Mouse (Mus musculus) brain, embryonic 18.5 days (tissue): Measurements from ENCODE around the gene Hpcal4.
"Not testable (repeated sequence)": the region's sequence is repeated elsewhere in the genome, so short reads cannot be mapped to it uniquely, and the experiment has no call there.

Experiments used
- DNase-seq: peaks from one replicate; pipeline ENCODE4 v3.0.0-alpha.2; 2012; ENCODE audit warnings: low read depth, low spot score

Hpcal4 gene

DNA sequence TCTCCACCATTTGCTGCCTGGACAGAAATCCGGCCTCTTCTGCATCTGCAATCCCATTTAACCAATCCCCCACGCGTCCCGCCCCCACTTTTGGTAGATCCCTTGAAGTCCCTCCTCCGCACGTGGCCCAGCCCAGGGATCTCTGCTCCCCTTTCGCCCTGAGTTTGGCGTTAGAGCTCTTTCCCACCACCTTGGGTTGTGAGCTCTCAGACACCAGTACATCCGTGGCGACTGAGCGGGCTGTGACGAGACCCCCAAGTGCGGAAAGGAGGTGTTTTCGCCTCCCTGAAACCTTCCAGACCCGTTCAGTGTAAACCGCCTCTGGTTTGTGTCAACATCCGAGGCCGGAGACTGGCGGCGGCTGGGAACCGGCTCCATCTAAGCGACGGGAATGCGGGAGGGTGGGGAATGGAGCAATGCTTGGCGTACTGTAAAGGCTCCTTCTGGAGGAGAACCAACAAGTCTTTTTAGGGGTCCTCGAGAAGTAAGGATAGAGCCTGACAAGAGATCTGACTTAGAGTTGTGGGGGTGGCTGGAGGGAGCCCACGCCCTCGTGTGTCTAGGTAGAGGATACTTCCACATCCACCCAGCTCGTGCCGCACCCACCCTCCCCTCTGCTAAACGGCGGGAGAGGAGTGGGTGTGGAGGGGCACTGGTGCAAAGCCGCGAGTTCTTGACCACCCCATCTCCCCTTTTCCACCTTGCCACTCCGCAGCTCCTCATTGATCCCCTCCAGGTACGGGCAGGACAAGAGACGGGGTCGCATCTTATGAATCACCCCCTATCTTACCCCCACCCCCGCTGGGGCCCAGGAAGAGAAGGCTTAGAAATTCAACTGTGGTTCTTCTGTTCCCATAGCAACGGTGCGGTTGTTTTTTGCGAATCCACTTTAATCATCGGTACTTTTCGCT lies at the start of gene Hpcal4:
TSS of gene Hpcal4 (plus strand) at position 900 of the 911 bp plus-strand sequence.
- peak; percentile 32 for DNase-seq

DNA sequence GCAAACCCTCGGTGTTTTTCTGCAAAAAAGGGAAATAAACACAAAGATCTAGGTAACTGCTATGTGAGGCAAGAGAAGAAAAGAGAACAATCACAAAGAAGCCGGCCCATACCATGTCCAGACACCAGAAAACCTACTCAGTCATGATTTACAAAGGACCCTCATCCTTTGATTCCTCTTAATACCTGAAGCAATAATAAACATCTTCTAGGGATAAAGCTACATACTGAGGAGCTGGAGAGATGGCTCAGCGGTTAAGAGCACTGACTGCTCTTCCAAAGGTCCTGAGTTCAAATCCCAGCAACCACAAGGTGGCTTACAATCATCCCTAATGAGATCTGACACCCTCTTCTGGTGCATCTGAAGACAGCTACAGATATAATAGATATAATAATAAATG lies 45.5 kb upstream of the Hpcal4 start:
- DNase-seq = no peak

DNA sequence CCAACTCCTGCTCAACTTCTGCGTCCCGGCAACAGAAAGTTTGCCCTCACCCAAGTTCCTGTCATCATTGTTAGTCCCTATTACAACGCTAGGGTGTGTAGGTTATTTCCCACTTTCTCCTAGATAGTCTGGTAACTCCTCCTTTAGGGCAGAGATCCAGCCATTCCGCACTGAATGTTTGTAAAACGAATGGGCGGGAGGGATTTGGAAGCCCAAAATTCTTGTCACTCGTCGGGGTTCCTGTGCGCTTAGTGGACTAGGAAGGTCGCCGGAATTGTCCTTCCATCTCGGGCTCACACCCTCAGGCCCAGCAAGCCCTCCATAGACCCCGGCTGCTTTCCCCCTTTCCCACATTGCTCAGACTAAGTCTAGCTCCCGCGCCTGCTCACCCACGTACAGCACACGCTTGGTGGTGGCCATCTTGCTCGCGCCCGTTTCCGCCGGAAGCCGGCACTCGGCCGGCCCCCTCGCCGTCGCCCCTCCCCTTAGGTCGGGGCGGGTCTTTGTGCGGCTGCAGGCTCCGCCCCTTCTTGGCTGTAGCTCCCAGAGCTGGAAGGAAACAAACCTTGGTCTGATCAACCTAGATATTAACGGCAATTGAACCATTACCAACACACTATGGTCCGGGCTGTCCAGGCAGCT lies 43.4 kb upstream of the Hpcal4 start, which contains the start of gene Ppie:
TSS of gene Ppie (minus strand) at position 439 of the 642 bp plus-strand sequence.
- peak; percentile 66 for DNase-seq

DNA sequence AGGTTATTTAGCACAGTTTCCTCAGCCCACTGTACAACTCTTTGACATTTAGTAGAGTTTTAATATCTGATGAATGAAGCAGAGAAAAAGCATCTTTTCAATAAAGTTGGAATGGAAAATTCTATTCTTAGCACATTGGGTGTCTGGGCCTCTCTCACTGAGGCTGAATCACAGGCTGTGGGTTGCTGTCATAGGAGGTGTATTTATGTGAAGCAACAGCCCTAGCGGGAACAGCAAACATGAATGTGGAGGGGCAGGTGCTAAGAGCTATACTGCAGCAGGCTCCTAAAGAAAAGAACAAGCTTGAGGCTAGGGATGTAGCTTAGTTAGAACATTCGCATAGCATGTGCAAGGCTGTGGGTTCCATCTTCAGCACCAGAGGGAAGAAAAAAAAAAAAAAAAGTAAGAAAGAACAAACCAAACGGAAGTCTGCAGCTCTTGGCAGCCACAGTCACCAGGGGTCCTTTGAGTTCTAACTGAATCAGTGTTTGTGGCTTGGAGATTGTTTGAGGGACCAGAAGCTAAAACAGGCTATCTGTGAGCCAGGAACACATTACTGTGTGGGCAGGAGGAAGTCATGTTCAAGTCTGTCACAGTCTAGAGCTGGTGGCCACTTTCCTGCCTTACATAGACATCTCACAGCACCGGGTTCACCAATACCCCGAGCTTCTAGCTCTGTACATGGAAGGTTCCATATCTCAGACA lies 35.4 kb upstream of the Hpcal4 start:
- no peak for DNase-seq

DNA sequence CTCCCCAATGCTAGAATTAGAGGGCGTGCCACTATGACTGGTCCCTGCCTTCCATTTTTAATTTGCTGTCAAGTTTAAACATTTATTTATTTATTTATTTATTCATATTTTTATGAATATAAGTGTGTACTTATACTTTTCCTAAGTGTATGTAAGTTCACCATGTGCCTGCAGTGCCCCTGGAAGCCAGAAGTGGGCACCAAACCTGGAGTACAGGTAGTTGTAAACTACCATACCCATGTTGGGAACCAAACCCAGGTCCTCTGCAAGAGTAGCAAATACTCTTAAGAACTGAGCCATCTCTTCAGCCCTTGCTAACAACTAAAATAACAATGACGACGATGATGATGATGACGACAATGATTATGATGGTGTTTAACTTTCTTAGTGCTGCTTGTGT lies 31.0 kb upstream of the Hpcal4 start:
- DNase-seq = no peak

DNA sequence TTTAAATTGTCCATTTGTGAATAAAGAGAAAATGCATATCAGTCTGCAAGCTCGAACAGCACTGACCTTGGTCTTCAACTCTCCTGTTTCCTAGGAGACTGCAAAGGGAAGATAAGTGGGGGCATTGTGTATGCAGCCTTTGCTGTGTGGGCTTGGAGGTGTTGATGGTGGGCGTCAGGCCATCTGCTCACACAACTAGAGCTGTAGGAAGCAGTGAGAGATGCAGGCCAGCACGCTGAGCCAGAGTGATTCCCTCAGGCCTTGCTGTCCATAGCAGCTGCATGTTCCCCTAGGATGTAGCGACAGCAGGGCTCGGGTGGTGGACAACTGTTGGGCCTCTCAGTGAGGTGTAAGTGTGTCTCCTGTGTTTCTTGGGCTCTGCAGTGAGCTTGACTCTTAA lies 30.1 kb upstream of the Hpcal4 start:
- no peak for DNase-seq

DNA sequence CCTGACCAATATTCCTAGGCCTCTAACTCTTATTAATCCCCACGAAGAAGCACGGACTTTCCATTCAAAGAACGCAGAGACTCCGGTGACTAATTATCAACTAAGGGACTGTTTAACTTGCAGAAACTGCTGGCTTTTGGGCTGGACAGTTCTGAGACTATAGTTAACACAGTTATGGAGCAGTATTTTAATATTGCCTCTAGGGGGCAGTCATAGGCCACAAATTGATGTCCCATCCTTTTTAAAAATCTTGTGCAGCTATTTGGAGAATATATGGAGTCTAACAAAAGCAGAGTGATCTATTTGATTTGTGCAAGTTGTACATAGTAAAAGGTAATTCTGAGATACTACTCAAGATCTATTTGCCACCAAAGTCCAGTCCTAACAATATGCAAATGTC lies 28.0 kb upstream of the Hpcal4 start:
- DNase-seq = peak; percentile 30

DNA sequence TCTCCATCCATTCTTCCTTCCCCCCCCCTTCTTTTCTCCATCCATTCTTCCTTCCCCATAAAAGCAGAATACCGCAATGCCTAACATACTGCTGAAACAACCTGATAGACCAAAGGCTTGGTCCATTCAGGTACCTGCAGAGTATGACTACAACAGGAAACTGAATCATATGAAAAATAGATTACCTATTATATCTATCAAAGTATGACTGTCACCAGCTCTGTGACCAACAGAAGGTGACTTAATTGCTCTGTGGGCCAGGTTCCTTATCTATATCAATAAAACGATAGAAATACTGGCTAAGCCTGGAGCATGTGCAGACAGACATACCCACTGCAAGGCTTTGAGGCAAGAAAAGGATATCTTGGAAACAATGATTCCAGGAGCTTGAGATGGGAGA lies 27.6 kb upstream of the Hpcal4 start:
- DNase-seq = no peak

DNA sequence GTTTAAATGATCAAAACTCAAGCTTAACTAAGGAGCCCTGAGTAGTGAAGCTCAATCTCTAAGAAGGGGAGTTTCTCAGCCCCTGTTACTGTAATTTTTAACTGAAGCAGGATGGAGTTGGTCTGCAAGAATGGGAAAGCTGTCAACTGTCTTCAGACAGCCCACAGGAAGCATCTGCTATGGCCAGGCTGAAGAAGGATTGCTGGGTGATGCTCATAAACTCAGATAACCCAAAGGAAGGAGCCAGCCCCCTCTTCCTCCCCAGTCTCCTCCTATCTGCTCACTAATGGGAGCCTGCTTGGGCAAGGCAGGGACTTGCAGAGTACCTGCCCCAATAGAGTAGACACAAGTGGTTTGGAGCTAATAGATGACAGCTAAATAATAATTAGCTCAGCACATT lies 27.2 kb upstream of the Hpcal4 start:
- no peak for DNase-seq

DNA sequence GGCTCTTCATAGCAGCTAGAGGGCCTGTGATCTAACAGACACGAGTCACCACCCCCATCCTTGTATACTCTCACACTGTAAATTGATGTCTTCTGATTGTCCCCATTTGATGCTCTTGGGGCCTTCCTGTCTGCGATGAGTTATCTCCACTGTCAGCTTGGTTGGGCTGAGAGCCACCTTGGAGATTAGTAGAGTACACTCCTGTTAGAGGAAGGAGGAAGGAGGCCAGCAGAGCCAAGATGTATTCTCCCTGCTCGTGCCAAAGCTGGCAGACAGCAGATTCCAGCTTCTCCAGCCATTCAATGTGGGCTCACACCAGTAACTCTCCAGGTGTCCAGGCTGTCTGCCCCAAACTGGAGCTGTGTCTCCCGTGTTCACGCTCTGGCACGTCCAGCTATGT lies 22.5 kb upstream of the Hpcal4 start:
- DNase-seq = no peak

DNA sequence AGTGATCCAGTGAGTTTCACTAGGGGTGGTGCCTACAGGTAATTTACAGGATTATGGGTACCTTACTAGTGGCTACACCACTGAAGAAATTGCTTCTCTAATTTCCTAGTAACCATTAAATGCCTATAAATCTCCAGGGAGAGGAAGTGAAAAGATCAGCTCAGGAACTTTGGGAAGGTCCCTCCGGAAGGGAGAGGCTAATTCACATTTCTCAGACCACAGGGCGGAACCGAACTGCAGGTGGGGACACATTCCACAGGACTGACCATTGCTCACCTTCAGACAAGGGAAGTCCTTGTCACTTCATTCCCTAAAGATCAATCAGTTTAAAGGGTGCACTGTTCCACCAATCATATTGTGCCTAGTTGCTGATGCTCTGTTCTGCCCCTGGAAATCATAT lies 21.8 kb upstream of the Hpcal4 start:
- not testable (repeated sequence) for DNase-seq

DNA sequence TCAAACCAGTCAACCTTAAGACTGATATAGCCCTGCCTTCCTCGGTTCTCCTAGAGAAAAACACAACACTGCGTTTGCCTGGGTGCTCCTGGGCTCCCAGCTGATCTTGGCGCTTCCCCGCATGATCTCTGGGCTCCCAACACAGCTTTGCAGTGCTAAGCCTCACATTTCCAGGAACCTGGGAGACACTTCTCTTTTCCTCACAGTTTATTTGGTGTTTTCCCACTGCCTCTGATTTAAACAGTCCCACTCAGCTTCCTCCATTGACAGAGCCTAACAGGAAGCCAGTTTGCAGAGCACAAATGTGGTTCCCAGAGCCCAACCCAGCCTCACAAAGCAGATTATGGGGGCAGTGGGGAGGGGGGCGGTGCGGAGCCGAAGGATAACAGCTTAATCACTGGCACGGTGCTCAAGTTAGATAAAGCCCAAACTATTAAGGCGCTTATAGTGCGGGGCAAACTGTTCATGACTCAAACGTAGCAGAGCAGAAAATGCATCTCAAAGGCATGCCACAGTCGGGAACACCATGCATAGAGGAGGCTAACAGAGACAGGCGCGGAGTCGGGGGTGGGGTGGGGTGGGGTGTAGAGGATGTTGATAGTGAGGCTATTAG lies 20.6 kb upstream of the Hpcal4 start:
- no peak for DNase-seq

DNA sequence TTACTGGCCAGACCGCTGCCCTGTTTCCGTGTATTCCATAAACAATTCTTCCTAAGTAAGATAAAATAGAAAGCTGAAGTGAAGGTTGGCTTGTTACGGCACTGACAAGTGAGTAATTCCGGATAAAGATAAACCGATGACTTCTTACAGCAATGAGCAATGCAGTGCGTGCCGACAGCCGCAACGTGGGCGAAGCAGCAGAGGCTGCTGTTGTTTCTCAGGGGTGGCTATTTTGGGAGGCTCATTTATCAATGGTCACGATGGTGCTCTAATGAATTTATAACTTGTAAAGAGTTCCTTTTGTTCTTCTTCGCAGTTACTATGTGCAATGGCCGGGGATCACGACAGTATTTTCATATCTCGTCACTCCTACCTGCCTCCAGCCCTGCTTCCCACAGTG lies 18.9 kb upstream of the Hpcal4 start:
- no peak for DNase-seq

DNA sequence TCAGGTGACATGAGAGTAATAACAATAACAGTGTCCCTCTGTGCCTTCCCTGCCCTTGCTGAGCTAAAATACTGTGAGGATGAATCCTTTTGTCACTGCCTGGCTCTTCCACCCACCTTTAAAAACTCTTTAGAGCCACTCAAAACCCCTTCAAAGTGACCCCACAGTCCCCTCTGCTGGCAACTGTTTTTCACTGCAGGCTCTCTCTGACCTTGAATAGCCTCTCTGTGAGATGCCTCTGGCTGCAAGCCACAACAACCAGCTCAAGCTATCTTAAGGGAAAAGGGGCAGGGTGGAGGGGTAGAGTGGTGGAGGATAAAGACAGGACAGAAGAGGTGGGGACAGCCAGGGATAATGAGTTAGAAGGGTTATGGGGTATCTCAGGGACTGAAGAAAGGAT lies 11.2 kb upstream of the Hpcal4 start:
- DNase-seq = no peak

DNA sequence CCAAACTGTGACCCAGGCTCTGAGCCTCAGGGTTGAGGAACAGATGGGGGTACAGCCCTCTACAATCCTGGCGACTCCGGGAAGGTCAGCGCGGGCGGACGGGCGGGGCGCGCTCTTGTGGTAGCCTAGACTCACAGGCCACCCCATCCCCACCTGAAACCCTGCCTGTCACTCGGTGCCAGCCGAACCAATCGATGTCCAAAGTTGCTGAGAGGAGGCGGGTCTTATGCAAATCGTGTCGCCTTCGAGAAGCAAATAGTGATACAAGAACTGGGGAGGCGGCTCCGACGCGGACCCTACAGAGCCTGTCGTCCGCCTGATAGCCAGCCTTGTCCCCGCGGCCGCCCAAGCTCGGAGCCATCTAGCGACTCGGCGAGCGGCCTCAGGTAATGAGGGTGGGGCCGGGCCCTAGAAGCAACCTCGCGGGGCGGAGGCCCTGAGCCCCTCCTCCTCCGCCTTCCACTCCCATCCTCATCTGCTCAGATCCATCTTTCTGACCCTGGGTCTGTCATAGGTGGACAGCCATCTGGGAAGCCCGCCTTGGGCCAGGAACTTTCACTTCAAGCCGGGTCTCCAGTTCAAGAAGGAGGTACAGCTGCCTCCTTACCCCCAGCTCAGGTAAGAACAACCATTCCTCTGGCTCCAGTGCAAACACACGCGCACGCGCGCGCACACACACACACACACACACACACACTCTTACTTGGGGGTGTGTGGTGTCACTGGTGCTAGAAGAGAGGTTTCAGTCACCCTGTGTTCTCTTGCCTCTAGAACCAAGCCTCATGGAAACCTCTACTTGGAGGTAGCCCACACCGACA lies 421 bp downstream of the Hpcal4 start:
- DNase-seq = peak; percentile 88

DNA sequence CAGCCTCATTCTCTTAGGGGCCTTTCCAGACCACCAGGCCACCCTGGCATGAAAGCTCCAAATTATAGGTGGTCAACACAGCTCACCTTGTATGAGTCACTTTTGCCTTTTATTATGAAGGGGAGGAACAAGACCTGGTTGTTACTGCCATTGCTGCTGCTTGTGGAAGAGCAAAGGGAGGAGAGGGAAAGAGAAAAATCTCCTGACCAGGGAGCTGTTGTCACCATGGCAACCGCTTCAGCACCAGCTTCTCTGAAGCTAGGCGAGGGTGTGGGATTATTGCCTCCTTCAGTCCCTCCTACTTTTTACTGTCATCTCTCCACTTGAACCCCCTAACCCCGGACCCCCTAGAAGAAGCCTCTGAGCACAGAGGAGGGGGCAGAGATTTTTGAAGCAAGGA lies 1.8 kb downstream of the Hpcal4 start:
- peak; percentile 43 for DNase-seq

DNA sequence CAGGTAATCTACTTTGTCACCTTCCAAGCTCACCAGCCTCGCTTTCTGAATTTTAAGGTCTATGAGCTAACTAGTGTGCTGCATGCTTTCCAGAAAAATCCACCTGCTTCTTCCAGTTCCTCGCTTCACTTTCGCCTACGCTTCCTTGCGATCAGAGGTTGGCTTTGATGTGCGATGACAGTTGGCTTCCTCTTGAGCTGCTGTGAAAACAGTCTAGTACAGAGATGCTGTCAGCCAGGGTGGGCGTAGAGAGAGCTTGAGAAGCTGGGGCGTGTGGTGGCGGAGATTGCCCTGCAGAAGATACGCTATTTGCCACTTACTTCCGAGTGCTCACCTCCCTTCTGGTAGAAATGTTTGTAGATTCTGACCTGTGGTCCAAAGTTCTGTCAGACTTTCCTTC lies 9.3 kb downstream of the Hpcal4 start:
- no peak for DNase-seq

DNA sequence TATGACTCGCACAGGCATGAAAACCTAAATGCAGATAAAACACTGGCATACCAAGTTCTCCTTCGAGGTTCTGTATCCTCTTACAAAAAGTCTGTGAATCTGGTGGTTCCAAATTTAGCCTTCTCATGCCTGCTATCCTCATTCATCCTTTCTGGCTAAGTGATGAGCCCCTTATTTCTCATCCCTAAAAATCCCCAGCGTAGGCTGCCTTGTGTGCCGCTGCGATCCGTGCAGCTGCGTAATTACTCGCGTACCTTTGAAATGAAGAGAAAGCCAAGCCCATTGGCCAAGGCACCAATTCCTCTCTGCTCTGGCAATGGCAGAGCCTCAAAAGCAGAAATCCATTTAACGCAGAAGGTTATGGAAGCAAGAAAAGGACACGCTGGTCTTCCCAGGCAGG lies 10.8 kb downstream of the Hpcal4 start:
- DNase-seq = no peak

DNA sequence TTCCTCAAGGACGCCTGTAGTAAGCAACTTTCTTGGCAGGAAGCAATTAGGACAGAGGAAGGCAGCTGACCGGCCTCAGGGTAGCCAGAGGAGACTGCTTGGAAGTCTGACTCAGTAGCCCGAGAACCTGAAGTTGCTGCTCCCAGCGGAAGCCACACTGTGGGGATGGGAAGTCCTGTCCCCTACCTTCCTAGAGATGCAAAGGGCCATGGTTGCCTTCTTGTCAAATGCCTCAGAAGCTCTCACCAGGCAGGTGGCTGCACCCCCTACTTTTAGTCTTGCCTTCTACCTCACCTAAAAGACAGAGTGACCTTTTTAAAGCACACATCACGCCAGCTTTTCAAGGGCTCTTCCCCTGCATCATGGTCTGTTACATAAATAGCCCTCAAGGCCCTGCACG lies 13.7 kb downstream of the Hpcal4 start:
- DNase-seq = no peak

DNA sequence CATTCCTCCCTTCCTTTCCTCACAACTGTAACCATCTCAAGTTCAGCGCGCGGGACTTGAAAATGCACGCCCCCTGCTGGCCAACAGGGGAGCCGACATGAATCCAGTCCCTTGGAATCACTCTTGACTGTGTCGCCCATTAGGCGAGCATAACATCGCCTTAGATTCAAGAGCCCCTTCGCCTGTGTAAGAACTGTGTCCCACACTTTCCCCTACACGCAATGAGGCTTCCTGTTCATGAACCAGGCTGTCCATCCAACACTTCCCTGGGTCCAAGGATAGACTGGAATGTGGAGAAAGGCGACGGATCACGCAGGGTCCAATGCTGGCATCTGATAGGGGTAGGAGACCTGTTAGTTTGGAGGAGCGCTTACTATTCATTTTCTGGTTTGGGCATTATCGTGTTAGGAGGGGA lies 17.8 kb downstream of the Hpcal4 start:
- no peak for DNase-seq
